Mouse (Mus musculus) kidney, adult 8-10 months (tissue): ENCODE measurements around the gene Dtx4.

Source experiments
- DNase-seq, 2 experiments: peaks; one replicate each; pipeline ENCODE4 v3.0.0; 2022

The Dtx4 gene

GRCm38 (mm10) chr19:12493453-12494186, 7.6 kb downstream of the Dtx4 start:
- DNase-seq = no peak

- DNase-seq = no peak
Measured at GRCm38 (mm10) chr19:12491636-12492035, 9.6 kb downstream of the Dtx4 start.

GRCm38 (mm10) chr19:12489675-12490570, 11.3 kb downstream of the Dtx4 start:
- DNase-seq = no peak

- peak; percentile 89 to 91 for DNase-seq
Measured at GRCm38 (mm10) chr19:12488969-12489674, 12.1 kb downstream of the Dtx4 start.

GRCm38 (mm10) chr19:12488205-12488966, 12.9 kb downstream of the Dtx4 start:
- peak in 1 of 2 experiments; percentile 38 for DNase-seq

- peak in 1 of 2 experiments; percentile 32 for DNase-seq
Measured at GRCm38 (mm10) chr19:12487511-12488204, 13.6 kb downstream of the Dtx4 start.

- peak; percentile 72 to 73 for DNase-seq
Measured at GRCm38 (mm10) chr19:12486875-12487274, 14.4 kb downstream of the Dtx4 start.

GRCm38 (mm10) chr19:12485631-12486030, 15.6 kb downstream of the Dtx4 start:
- DNase-seq = no peak

- DNase-seq = no peak
Measured at GRCm38 (mm10) chr19:12485223-12485622, 16.0 kb downstream of the Dtx4 start.

GRCm38 (mm10) chr19:12484210-12484609, 17.0 kb downstream of the Dtx4 start:
- DNase-seq = peak; percentile 47 to 65

GRCm38 (mm10) chr19:12483782-12484181, 17.5 kb downstream of the Dtx4 start:
- DNase-seq = peak in 1 of 2 experiments; percentile 29

GRCm38 (mm10) chr19:12478369-12478768, 22.9 kb downstream of the Dtx4 start:
- no peak for DNase-seq

- peak; percentile 56 to 67 for DNase-seq
Measured at GRCm38 (mm10) chr19:12476721-12477270, 24.5 kb downstream of the Dtx4 start.

- DNase-seq = peak; percentile 93 to 96
Measured at GRCm38 (mm10) chr19:12475380-12476250, 25.6 kb downstream of the Dtx4 start.

GRCm38 (mm10) chr19:12473951-12474350, 27.3 kb downstream of the Dtx4 start:
- DNase-seq = no peak

- no peak for DNase-seq
Measured at GRCm38 (mm10) chr19:12473201-12473641, 28.0 kb downstream of the Dtx4 start.

- no peak for DNase-seq
Measured at GRCm38 (mm10) chr19:12472381-12472976, 28.8 kb downstream of the Dtx4 start.

- no peak for DNase-seq
Measured at GRCm38 (mm10) chr19:12471866-12472265, 29.4 kb downstream of the Dtx4 start.

GRCm38 (mm10) chr19:12467436-12467835, 33.8 kb downstream of the Dtx4 start:
- DNase-seq = no peak

GRCm38 (mm10) chr19:12466204-12466603, 35.0 kb downstream of the Dtx4 start:
- peak; percentile 62 to 72 for DNase-seq
